Mouse (Mus musculus) testis, adult 2 months (tissue): Measurements from ENCODE around the gene Ccdc12.

ENCODE experiments used
- CTCF ChIP-seq: fragments of 200-500 bp; IDR thresholded peaks from 2 replicates; pipeline ENCODE4 v1.5.1; 2012; ENCODE audit warnings: low read depth, mild to moderate bottlenecking, inconsistent platforms, low read length, moderate library complexity; ENCODE audit not compliant: control insufficient read depth, insufficient read depth, insufficient replicate concordance
- POLR2A ChIP-seq: fragments of 200-500 bp; IDR thresholded peaks from 2 replicates; pipeline ENCODE4 v1.6.1; 2012; ENCODE audit warnings: low read depth, mild to moderate bottlenecking, inconsistent platforms, low read length, moderate library complexity; ENCODE audit not compliant: control insufficient read depth

DNA sequence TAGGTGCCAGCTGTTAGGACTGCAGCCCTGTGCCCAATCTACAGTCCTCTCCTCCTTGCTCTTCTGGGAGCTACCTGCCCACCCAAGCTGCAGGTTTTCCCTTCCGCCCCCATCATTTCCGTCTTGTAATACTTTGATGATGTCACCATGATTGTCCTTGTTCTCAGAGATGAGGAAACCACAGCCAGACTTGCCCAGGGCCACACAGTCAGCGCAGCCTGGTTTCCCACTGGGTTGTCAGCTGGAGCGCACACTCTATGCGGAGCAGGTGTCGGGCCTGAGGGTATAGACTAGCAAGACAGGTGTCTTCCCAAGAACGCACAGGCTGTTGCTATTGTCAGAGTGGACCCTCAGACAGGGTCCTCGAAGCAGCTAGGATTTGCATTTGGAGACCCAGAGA is 28.9 kb downstream of the Ccdc12 start:
- TF ChIP-seq POLR2A, result no peak
- no peak for TF ChIP-seq CTCF
